Mouse (Mus musculus): ENCODE data around the gene Hmgb2.
"Not testable (repeated sequence)": the region's sequence is repeated elsewhere in the genome, so short reads cannot be mapped to it uniquely, and the experiment has no call there.

Hmgb2 gene

DNA sequence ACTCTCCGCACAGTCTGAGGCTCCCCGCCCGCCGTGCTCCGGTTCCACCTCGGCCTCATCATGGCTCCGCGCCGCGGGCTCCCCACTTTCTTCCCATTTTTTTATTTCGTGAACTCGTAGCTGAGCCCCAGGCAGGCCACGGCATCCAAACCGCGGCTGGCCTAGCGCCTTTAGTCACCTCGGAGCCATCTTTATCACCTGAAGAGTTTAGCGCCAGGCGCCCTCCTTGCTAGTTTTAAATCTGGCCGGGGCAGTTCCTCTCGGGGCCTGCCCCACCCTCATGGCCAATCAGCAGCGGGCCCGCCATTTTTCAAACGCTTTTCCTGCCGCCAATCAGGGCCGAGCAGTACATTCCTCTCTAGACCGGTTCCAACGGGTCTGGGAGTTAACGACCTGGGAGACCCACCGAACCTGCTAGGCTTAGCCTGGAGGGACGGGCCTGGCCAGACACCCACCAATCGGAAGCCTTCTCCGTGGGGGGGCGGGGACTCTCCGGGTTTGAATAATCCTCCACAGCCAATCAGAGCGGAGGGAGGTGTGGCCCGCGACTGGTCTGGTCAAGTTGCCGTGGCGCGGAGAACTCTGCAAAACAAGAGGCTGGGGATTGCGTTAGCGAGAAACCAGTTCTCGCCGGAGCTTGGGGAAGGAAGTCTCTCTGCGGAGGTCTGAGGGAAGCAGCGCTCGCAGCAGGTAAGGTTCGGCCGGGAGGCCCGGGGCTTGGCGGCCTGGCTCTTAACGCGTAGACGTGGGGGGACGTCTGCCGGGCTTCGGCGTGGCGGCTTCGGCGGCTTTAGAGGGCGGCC lies at the start of gene Hmgb2:
Hmgb2 (plus strand) TSS at position 592 of the 803 bp plus-strand sequence.
- in situ Hi-C loops (cut with MboI; ENCODE audit: low sequenced_read_pairs) = no loop called here

DNA sequence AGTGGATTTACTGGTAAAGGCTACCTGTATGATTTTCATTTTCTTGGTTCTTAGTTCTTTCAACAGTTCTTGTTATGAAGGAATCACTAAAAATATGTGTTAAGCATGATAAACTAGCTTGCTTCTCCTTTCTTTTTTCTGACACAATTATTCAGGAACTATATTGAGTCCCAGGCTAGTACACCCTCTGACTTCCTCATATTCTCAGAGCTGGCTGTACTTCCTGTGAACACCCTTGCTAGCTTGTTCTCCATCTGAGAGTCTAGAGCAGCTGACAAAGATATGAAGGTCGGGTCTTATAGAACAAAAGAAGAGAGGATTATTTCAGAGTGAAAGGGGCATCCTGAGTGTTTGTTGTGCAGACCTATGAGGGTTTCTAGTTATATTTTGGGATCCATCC lies 48.9 kb upstream of the Hmgb2 start:
- in situ Hi-C loops (cut with MboI; ENCODE audit: low sequenced_read_pairs) = no loop called here

DNA sequence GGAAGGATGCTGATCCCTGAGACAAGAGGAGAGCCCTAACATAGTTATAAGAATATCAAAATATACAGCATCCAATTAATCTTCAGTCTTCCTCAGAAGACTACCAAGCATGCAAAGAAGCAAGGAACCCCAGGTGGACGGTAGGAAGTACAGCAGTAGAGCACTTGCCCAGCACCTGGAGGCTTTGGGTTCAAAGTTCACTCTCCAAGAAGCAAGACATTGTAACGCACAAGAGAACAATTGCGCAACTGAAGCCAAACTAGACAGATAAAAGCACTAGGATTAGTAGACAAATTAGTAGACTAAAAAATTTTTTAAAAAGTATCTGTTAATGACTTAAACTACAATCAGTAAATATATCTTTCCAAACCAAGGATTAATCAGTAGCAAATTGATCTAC lies 48.0 kb upstream of the Hmgb2 start:
- in situ Hi-C loops (cut with MboI; ENCODE audit: low sequenced_read_pairs) = no loop called here

DNA sequence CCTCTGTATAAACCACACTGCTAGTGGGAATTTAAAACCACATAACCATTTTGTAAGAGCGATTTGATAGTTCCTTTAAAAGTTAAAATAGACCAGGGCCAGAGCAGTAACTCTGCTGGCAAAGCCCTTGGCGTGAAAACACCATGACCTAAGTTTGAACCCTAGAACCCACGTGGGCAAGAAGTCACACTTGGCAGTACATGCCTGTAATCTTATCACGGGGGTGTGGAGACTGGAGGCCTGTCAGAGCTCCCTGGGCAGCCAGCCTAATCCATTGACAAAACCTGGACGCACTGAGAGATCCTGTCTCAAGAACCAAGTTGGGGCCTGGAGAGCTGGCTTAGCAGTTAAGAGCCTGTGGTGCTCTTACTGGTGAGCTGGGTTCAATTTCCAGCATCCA lies 43.1 kb upstream of the Hmgb2 start:
- in situ Hi-C loops (cut with MboI; ENCODE audit: low sequenced_read_pairs) = no loop called here

DNA sequence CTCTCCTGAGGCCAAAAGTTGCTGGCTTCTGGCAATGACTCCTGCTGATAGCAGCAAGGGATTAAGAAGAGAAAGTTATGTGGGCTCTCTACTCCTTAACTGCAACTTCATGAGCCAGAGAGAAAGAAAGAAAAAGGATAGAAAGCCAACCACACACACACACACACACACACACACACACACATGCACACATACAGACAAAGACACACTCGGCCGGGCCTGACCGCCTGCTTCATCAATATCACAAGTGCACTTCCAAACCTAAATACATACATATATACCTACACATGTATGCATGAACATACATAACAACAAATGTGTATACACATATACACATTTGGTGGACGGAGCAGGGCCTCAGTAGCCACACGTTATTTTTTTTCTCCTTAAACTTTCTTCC lies 40.8 kb upstream of the Hmgb2 start:
- in situ Hi-C loops (cut with MboI; ENCODE audit: low sequenced_read_pairs) = no loop called here

DNA sequence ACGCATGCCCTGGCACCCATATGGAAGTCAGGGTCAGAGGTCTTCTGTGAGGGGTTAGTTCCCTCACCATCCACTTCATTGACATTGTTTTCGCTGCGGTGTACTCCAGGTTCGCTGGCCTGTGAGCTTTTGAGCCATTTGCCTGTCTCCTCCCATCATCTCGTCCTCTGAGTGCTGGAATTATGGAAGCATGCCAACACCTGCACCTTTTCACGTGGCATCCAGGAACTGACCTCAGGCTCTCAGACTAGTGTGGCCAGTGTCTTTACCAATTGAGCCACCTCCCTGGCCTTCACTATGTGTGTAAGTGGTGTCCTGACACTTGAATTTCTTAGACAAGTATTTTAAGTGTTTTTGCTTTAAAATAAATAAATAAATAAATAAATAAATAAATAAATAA lies 38.0 kb upstream of the Hmgb2 start:
- in situ Hi-C loops (cut with MboI; ENCODE audit: low sequenced_read_pairs) = no loop called here

DNA sequence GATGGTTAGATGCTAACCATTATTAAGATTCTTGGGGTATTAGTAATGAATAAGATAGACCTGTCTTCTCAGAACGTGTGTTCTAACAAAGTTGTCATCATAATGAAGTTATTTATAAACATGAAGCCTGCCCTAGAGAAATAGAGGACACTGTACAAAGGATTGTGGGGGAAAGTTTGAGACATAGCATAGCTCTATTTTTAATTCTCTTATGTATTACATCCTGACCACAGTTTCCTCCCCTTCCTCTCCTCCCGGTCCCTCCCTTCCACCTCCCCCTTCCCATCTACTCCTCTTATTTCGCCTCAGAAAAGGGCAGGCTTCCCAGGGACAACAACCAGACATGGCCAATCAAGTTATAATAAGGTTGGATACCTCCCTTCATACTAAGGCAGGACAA lies 33.3 kb upstream of the Hmgb2 start:
- in situ Hi-C loops (cut with MboI; ENCODE audit: low sequenced_read_pairs) = no loop called here

DNA sequence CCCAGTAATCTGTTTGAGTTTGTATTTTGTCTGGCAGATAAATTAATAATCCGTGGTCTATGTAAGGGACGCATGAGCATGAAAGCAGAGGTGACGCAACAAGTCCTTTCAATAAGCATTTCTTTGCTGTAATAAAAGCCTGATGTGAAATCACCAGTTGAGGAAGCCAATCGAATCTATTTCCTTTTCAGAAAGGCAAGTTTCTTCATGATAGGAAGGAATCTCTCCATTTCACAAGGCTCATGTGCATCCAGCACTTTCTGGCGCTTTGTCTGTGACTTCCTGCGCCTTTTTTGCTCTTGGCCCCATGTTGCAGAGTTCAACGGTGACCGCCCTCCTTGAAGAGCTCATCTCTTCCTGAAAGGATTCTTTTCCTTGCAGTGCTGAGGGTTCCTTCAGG lies 32.0 kb upstream of the Hmgb2 start:
- in situ Hi-C loops (cut with MboI; ENCODE audit: low sequenced_read_pairs) = no loop called here

DNA sequence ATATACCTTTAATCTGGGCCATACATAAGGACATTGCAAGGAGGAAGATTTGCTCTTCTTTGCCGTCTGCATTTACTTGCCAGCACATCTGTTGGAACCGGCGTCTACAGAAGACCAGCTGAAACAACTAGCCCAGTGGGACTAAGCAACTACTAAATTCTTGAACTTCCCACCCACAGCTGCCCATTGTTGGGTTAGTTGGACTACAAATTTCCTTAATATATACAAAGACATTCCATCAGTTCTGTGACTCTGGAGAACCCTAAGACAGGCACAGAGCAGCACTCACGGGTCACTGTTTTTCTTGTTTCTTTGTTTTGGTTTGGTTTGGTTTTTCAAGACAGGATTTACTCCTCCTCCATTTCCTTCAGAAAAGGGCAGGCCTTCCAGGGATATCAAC lies 31.1 kb upstream of the Hmgb2 start:
- in situ Hi-C loops (cut with MboI; ENCODE audit: low sequenced_read_pairs) = no loop called here

DNA sequence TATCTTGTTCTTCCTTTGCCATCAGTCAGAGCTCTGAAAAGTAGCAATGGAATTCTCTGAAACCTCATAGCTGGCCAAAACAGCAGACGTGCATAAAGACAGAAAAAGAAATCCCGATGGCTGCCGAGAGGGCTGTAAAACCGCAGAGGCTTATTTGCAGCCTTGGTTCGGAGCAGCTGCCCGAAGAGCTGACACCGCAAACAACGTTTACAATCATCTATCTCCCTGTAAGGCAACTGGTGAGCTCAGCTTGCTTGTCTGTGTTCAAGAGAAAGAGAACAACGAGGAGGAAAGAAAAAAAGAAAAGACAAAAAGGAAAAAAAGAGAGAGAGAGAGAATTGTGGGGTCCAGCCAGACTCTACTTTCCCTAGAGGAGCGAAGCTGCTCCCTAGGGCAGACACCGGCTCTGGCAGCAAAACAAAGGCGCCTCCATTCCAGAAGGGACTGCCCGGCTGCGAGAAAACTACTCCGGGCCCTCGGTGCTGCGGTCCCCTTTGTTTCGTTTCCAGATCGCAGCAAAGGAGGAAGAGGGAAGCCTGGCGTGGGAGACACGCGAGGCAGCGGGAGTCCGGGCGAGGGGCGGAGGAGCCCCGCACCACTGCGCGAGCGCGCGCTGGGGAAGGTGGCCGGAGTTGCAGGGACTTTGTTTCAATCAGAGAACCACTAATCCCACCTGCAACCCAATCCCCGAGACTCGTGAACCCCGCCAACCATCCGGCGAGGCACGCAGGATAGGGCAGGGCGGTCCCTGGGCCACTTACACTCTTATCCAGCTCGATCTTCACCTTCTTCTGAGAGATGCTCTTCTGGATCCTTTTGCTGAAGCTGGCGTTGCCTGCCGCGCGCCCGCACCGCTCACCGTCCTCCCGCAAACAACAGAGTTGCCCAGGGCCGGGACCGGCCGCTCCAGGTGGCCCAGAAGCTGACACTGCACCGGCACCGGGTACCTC lies 24.9 kb upstream of the Hmgb2 start:
- in situ Hi-C loops (cut with MboI; ENCODE audit: low sequenced_read_pairs) = no loop called here

DNA sequence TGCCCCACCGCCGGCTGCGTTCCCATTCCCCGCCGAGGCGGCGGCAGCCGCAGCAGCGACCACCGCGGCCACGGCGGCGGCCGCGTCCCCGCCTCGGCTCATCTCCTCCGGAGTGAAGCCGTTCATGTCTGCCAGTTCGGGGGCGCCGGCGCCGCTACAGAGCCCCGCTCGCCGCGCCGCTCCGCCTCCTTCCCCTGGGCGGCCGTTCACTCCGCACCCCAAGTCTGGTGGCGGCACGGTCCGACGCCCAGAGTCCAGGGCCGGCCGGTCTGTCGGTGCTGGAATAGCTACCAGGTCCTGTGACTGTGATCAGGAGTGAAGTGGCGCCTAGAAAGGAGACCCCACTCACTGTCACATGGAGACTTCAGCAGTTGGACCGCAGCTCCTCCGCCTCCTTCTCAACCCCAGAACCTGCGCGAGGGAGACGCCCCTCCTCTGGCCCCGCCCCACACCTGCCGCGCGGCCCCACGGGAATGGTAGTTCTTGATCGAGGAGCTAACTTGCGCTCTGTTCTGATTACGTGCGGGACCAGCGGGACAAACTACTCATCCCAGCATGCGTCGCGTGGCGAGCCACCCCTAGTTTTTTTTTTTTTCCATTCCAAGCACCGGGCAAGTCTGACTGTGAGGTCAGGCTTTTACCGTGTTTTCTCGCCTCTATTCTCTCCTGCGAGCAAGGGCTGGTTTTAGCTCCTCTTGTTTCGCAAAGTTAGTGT lies 24.1 kb upstream of the Hmgb2 start, which contains the start of gene Sap30:
Sap30 (minus strand) TSS at position 420 of the 715 bp plus-strand sequence.
- in situ Hi-C loops (cut with MboI; ENCODE audit: low sequenced_read_pairs) = no loop called here

DNA sequence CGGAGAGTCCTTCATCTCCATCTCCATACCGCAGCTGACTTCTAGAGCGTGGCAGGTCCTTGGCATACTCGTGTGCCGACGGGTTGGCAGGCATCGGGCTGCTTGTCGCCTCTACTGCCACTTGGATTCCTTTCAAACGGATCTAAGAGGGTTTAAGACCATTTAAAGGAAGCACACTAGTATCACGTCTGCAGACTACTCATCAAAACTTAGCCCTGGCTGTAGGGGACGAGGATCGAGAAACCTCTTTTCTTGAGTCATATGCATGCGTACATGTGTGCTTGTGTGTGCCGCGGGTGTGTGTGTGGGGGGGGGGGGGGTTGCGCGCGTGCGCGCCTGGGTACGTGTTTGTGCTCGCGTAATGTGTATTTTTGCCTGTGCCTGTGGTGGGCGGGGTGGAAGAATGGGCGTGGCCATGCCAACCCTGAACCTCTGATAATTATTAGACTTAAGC lies 23.4 kb upstream of the Hmgb2 start:
- in situ Hi-C loops (cut with MboI; ENCODE audit: low sequenced_read_pairs) = no loop called here

DNA sequence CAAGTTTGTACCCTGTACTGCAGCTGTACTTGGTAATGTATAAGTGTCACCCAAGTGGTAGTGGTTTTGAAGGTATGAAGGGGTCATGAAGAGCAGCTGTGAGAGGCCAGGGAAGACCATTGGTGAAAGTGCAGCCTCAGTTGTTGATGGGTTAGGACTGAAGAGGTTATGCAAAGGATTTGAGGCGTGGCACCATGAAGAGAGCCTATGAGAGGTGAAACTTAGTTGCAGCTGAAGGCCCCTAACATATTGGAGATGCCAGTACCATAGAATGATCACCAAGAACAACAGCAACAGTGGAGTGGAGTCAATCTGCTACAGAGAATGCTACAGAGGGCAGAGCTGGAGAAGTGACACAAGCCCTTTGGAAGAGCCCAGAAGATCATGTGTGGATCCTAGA lies 22.3 kb upstream of the Hmgb2 start:
- in situ Hi-C loops (cut with MboI; ENCODE audit: low sequenced_read_pairs) = no loop called here

DNA sequence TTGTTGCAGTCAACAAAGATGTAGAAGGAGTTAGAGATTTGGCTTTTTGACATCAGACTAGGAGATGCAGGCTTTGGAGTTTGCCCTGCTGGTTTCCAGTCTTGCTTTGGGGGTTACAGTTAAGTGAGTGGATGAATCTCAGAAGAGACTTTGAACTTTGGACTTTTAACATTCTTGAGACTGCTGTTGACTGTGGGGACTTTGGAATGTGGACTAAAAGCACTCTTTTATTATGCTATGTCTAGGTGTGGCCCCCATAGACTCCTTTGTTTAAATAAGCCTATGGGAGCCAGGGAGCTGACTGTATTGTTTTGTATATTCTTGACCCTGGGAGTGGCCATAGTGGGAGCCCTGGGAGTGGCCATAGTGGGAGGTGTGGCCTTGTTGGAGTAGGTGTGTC lies 21.8 kb upstream of the Hmgb2 start:
- in situ Hi-C loops (cut with MboI; ENCODE audit: low sequenced_read_pairs) = no loop called here

DNA sequence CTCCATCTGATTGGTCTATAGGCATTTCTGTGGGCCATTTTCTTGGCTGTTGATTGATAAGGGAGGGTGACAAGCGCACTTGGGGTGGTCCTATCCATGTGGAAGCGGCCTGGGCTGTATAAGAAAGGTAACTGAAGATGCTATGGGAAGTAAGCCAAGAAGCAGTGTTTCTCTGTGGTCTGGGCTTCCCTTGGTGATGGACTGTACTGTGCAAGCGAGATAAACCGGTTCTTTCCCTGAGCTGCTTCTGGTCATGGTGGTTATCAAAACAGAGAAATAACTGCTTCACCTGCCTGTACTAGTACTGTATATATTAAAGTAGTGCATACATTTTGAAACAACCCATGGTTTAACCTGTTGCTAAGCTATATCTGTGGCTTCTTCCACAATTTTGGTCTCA lies 19.8 kb upstream of the Hmgb2 start:
- in situ Hi-C loops (cut with MboI; ENCODE audit: low sequenced_read_pairs) = no loop called here

DNA sequence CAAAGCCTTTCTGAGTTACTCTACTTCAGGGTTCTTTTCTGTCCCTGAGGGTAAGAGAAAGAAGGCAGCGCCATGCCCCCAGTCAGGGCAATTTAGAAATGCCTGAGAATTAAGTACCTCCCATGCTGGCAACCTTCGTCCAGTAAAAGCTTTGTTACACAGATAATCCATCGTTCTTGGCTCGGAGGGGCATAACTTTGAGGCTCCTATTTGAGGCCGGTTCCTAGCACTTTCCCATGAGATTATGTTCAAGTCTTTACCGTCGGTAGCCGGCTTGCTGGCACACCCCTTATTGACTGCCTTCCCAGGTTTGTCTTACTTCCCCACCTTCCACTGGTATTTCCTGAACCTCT lies 13.2 kb upstream of the Hmgb2 start:
- in situ Hi-C loops (cut with MboI; ENCODE audit: low sequenced_read_pairs) = no loop called here

DNA sequence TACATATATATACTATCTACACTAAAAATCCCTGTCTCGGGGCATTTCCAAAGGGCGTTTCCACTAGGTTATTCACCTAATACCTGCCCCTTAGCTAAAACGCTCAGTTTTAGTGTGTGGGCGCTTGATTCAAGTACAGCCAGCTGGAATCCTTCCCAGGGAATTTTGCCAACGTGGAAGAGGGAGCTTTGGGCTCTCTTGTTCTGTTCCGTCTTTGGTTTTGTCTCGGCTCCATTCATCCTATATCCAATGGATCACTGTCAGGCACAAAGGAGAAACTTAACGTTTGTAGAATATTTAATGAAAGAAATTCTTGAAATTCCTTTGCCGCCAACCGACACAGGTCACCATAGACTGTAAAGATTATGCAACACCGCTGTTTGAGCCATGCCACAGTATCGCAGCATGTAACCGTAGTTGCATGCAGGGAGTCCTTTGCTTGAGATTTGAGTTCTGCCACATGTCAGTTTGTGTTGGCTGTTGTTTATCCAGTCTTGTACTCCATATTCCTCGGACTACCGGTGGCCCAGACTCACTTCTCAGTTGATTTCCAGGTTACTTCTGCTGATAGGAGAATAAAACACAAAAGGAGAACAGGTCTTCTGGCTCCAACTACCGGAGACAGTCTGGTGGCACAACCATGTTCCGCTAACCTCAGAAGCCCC lies 12.7 kb upstream of the Hmgb2 start:
- in situ Hi-C loops (cut with MboI; ENCODE audit: low sequenced_read_pairs) = no loop called here

DNA sequence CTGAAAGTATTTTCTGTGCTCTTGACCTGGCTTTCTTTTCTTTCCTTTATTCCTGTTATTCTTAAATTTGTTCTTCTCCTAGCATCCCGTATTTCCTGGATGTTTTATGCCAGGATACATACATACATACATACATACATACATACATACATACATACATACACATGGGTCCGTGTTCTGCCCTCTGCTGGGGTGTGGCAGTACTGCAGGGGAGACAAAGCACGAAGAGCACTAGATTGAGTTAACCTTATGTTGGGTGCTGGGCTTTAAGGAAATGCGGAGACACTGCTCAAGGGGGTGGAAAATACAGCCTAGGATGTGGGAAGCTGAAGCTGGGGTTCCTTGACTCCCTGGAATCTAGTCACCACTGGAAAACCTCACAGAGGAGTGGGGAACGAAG lies 8.1 kb upstream of the Hmgb2 start:
- in situ Hi-C loops (cut with MboI; ENCODE audit: low sequenced_read_pairs) = no loop called here

DNA sequence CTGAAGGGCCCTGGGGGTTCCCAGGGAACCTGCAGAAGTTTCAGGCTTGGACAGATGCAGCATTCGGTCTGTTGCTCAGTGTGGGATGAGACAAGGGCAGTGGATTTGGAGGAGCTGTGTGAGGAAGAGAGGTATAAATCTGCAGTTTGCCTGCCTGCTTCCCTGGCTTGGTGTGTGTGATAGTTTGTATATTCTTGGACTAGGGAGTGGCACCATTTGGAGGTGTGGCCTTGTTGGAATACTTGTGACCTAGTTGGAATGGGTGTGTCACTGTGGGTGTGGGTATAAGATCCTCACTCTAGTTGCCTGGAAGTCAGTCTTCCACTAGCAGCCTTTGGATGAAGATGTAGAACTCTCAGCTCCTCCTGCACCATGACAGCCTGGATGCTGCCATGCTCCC lies 6.2 kb upstream of the Hmgb2 start:
- in situ Hi-C loops (cut with MboI; ENCODE audit: low sequenced_read_pairs) = not testable (repeated sequence)

DNA sequence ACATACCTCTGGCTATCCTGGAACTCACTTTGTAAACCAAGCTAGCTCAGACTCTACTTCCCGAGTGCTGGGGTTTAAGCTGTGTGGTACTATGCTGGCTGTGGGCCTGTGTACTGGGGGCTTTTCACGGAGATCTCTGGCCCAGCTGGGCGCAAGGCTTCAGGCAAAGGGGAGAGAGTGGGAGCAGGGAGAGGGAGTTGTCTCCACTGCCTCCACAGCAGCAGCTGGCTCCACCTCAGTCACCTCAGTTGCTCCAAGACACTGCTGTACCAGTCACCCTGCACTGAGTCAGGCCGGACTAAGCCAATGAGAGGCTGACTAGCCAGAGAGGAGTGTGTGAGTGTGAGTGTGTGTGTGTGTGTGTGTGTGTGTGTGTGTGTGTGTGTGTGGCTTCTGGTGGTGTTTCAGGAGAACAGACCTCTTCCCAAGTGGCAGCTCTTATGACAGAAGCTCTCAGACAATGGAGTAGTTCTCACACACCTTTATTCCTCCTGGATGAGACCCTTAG lies 4.1 kb upstream of the Hmgb2 start:
- in situ Hi-C loops (cut with MboI; ENCODE audit: low sequenced_read_pairs) = no loop called here

DNA sequence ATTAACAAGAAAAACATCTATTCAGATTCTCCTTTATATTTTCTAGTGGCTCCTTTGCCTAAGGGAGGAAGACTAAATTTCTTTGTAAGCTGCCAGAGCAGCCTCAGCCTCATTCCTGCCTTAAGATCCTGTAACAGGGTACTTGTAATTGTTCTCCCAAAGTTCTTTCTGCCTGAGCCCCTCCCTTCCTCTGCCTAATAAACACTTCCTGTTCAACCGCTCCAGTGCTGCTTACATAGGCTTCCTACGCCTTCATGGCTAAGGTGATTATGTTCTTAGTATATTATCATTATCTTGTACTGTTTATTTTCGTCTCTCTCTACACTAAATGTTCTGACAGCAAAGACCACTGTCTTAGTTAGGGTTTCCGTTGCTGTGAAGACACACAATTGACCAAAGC lies 3.0 kb upstream of the Hmgb2 start:
- in situ Hi-C loops (cut with MboI; ENCODE audit: low sequenced_read_pairs) = no loop called here

All from CH12F3 (cell line).